Mouse (Mus musculus) adrenal gland, postnatal 36 days (tissue): ENCODE measurements at regions not wholly inside any gene's neighbourhood (a gene's known extent, or its start where the extent isn't known, plus 50 kb on each side); places are given as distances from the start of the nearest gene placed in this dataset.

ENCODE experiments used
- DNase-seq, 2 experiments: peaks; one replicate each; pipeline ENCODE4 v3.0.0; 2021; ENCODE audit warnings: mixed read lengths in 1 of 2

- DNase-seq: no peak
These were observed 257.2 kb downstream of the Nuak1 start for GRCm38 (mm10) chr10:84183239-84183638.

GRCm38 (mm10) chr10:84186466-84186865 lies 253.9 kb downstream of the Nuak1 start:
- no peak for DNase-seq

- DNase-seq: no peak
These were observed 241.4 kb downstream of the Nuak1 start for GRCm38 (mm10) chr10:84199035-84199434.

- DNase-seq: no peak
These were observed 238.6 kb downstream of the Nuak1 start for GRCm38 (mm10) chr10:84201785-84202184.

- no peak for DNase-seq
These were observed 228.2 kb downstream of the Nuak1 start for GRCm38 (mm10) chr10:84212096-84212785.

- DNase-seq: no peak
These were observed 225.6 kb downstream of the Nuak1 start for GRCm38 (mm10) chr10:84214812-84215211.

- DNase-seq: no peak
These were observed 211.0 kb downstream of the Nuak1 start for GRCm38 (mm10) chr10:84229224-84229921.

GRCm38 (mm10) chr10:84230011-84230781 lies 210.2 kb downstream of the Nuak1 start:
- peak; percentile 48 to 70 for DNase-seq

- no peak for DNase-seq
These were observed 205.4 kb downstream of the Nuak1 start for GRCm38 (mm10) chr10:84235006-84235405.

- no peak for DNase-seq
These were observed 204.2 kb downstream of the Nuak1 start for GRCm38 (mm10) chr10:84236236-84236635.

GRCm38 (mm10) chr10:84238279-84238963 lies 202.0 kb downstream of the Nuak1 start:
- DNase-seq: no peak

- DNase-seq: no peak
These were observed 197.1 kb downstream of the Nuak1 start for GRCm38 (mm10) chr10:84243283-84243682.

GRCm38 (mm10) chr10:84249346-84249745 lies 191.1 kb downstream of the Nuak1 start:
- DNase-seq: no peak

GRCm38 (mm10) chr10:84260931-84261650 lies 179.3 kb downstream of the Nuak1 start:
- peak in 1 of 2 experiments; percentile 2 for DNase-seq

- DNase-seq: no peak
These were observed 177.5 kb downstream of the Nuak1 start for GRCm38 (mm10) chr10:84262943-84263342.

GRCm38 (mm10) chr10:84285832-84286506 lies 154.4 kb downstream of the Nuak1 start:
- DNase-seq: no peak

- no peak for DNase-seq
These were observed 146.0 kb downstream of the Nuak1 start for GRCm38 (mm10) chr10:84294422-84294821.

- no peak for DNase-seq
These were observed 144.2 kb downstream of the Nuak1 start for GRCm38 (mm10) chr10:84296168-84296567.

- DNase-seq: no peak
These were observed 138.8 kb downstream of the Nuak1 start for GRCm38 (mm10) chr10:84301561-84301960.

- no peak for DNase-seq
These were observed 137.4 kb downstream of the Nuak1 start for GRCm38 (mm10) chr10:84302821-84303520.
